Mouse (Mus musculus) spleen, postnatal 4 days (tissue): ENCODE data around the gene Dscaml1.
A peak's percentile ranks its signal among the peaks of the same experiment; 100 is the strongest.

Source experiments
- DNase-seq, 2 experiments: peaks; one replicate each; pipeline ENCODE4 v3.0.0; 2022; ENCODE audit warnings: low spot score in 2 of 2

Dscaml1 gene

DNA sequence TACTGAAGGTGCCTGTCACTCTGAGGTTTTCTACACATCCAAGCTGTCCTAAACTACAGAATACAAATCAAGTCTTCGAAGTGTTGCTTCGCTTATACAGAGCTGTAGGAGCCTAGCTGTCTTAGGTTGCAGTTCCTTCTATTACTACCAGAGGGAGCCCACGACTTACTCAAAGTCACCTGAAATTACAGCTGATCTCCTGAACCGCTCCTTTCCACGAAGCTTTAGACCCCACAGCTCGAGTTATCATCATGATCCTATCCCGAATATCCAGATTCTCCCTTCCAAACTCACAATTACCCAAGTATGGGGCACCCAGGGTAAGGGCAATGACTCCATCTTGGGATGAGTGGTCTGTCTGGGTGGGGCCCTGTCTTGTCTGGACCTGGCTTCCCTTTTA lies 14.6 kb upstream of the Dscaml1 start:
- DNase-seq = no peak

DNA sequence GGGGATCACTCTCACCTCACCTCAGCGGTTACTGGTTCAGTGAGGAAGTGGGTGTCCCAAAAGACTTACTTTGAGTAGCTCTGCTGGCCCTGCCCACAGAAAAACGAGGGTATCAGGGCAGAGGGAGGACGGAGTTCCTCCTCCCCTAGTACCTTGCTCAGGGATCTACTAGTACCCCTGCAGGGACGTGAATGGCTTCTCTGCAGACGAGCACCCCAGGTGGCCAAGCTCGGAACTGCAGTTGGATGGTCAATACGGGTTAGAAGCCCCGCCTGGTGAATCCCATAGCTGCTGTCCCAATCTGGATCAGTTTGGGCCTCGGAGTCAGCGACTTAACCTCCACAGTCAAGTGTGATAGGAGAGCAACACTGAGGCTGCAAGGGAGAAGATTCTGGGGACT lies 14.1 kb upstream of the Dscaml1 start:
- peak; percentile 81 to 94 for DNase-seq

- no peak for DNase-seq
Observed at GRCm38 (mm10) chr9:45412700-45413477, 13.5 kb upstream of the Dscaml1 start.

DNA sequence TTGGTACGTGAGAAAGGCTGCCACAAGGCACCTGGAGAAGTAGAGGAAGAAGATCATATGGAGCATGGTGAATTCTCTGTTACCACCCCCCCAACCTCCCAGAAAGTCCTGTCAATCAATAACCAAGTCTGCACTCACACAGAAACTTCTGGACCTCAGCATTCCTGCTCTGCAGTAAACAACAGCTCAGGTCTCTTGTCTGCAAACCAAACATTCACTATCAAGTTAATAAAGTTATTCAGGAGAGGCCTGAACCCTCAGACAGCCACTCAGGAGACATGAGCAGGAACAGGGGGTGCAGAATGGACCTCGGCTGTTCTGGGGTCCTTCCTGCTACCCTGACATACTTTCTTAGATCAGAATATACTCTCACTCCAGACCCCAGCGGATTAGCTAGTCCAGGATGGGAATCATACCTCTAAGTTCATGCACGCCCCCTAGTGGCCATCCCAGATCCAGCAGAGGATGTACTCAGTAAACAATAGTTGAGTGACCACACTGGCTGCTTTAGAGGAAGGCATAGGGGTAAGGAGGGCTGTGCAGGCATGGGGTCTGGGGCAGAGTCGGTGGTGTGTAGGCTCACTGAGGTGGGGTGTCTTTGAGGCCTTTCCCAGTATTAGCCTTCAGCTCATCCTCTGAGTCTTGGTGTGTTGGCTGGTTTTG lies 12.8 kb upstream of the Dscaml1 start:
- DNase-seq = peak; percentile 29 to 78

GRCm38 (mm10) chr9:45415912-45416311 lies 10.5 kb upstream of the Dscaml1 start:
- DNase-seq = peak in 1 of 2 experiments; percentile 74

GRCm38 (mm10) chr9:45417245-45417644 lies 9.2 kb upstream of the Dscaml1 start:
- DNase-seq = peak; percentile 41 to 80

GRCm38 (mm10) chr9:45418252-45418651 lies 8.2 kb upstream of the Dscaml1 start:
- no peak for DNase-seq

GRCm38 (mm10) chr9:45421209-45421608 lies 5.2 kb upstream of the Dscaml1 start:
- DNase-seq = no peak

- no peak for DNase-seq
Observed at GRCm38 (mm10) chr9:45422761-45423298, 3.6 kb upstream of the Dscaml1 start.

- DNase-seq = no peak
Observed at GRCm38 (mm10) chr9:45429392-45429791, 3.0 kb downstream of the Dscaml1 start.

GRCm38 (mm10) chr9:45429951-45430697 lies 3.7 kb downstream of the Dscaml1 start:
- DNase-seq = no peak

GRCm38 (mm10) chr9:45430698-45430959 lies 4.2 kb downstream of the Dscaml1 start:
- DNase-seq = no peak

GRCm38 (mm10) chr9:45431150-45431549 lies 4.7 kb downstream of the Dscaml1 start:
- no peak for DNase-seq

GRCm38 (mm10) chr9:45432639-45433038 lies 6.2 kb downstream of the Dscaml1 start:
- no peak for DNase-seq

DNA sequence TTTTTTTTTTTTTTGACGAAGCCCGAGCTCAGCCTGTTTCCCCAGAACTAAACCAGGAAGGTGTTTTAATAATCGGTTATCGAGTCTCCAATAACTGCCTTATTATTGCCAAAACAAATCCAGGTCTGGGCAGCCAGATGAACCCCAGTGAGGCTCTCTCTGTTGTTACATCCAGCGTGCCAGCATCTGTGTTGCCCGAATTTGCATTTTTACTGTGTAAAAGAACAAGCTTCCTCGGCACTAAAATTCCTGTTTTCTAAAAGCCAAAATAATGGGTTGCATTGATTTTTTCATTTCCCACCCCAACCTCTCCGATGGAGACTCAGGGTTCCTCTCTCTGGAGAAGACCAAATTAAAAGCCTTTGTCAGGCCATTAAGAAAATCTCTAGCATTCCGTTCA lies 6.7 kb downstream of the Dscaml1 start:
- DNase-seq = no peak

GRCm38 (mm10) chr9:45434171-45434570 lies 7.7 kb downstream of the Dscaml1 start:
- DNase-seq = no peak

DNA sequence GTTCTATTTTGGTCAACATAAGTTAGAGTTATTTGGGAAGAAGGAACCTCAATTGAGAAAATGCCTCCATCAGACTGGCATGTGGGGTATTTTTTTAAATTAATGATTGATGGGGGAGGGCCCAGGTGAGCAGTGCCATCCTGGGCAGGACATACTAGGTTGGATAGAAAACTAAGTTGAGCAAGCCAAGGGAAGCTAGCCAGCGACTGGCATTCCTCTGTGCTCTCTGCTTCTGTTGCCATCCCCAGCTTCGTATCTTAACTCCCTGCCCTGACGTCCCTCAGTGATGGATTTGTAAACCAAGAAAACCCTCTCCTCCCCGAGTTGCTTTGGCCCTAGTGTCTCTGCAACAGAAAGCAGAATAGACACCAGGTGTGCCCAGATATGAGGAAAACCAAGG lies 12.6 kb downstream of the Dscaml1 start:
- DNase-seq = no peak

GRCm38 (mm10) chr9:45440083-45440784 lies 13.8 kb downstream of the Dscaml1 start:
- no peak for DNase-seq

GRCm38 (mm10) chr9:45444251-45444798 lies 17.9 kb downstream of the Dscaml1 start:
- no peak for DNase-seq

GRCm38 (mm10) chr9:45449658-45450057 lies 23.2 kb downstream of the Dscaml1 start:
- DNase-seq = no peak

- DNase-seq = no peak
Observed at GRCm38 (mm10) chr9:45451346-45451745, 24.9 kb downstream of the Dscaml1 start.

GRCm38 (mm10) chr9:45454032-45454431 lies 27.6 kb downstream of the Dscaml1 start:
- no peak for DNase-seq
